Mouse (Mus musculus) kidney, postnatal 10 days (tissue): ENCODE data around the gene Nat8l.

Experiments used
- DNase-seq: peaks from one replicate; pipeline ENCODE4 v3.0.0; 2021; ENCODE audit warnings: mixed read lengths

The Nat8l gene

DNA sequence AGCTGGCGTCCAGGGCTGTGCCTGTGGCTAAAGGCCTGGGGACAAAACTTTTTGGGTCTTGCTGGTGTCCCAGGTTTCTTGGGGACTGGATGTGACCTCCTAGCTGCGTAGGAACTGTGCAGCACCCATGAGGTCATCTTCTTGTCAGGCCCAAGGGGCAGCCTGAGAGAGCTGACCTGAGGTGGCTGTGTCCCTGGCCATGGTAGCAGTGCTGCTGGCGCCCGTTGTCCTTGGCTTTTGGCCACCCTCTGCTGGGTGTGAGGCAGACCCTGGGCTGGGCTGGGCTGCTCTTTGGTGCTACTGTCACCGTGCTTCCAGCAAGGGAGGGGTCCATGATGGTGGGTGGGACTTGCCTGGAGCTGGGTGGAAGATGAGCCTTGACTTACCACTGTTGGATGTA is 8.8 kb downstream of the Nat8l start:
- DNase-seq: no peak

DNA sequence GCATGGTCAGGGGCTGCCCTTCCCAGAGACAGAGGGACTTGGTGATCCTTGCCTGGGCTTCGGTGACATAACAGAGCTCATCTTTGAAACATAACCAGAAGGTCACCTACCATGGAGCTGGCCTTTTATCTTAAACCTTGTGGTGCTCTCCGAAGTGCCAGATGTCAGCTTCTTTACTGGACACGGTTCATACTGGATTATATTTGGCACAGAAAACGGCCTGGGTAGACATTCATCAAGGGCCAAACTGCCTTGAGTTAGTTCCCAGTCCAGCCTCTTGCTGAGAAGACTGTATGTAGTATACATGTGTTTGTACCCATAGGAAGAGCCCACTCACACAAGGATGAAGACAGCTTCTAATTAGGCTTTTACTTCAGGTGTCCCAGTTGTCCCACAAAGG is 11.0 kb downstream of the Nat8l start:
- no peak for DNase-seq

DNA sequence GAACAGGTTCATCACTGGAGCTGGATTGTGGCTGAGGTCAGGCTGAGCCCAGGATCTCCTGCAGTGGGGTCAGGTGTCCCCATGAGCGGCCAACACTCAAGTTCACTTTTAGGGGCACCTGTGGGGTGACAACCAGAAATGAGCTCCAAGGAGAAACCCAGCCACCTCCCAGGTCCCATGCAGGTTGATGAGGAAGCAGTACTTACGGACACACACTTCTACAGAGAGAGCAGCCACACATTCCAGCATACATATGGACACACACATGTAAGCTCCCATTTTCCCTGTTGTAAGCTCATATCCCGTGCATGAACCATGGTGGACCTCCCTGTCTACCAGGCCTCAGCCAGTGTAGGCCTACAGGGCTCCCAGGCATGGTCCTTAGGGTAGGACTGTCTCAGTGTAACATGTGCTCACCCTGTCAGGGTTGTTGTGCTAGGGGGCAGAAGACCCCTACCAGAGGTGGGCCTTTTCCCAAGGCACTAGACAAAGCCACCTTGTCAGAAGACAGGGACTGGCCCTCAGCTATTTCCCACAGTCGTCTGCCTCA is 11.7 kb downstream of the Nat8l start:
- DNase-seq: no peak

DNA sequence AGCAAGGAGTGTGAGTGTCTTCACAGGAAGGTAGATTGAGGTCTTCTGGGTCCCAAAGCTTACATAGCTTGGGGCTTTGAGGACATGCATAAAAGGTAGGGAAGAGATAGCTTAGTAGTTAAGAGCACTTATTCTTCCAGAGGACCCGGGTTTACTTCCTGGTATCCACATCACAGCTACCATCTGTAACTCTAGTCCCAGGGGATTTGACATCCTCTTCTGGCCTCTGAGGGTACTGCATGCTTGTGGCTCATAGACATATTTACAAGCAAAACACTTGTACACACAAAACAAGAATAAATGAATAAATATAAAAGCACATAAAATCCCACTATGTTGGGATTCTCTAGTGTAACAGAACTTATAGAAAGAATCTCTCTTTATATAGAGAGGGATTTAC is 18.9 kb downstream of the Nat8l start:
- DNase-seq: no peak

DNA sequence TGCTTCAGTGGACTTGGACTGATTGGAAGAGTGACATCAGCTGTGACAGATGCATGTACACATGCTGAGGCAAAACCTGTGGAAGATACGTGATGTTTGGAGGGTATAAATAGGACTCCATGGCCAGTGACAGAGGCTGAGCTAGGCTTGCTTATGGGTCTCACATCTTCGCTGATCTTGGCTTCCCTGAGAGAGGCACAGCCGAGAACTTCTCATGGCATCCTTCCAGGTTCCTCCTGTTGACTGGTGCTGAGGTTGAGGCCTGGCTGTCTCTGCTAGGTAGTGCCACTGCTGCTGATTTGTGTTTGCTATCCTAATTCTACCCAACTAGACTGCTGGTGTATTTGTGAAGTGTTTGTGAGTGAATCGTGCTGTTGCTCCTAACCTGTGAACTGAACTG is 23.2 kb downstream of the Nat8l start:
- DNase-seq: no peak

DNA sequence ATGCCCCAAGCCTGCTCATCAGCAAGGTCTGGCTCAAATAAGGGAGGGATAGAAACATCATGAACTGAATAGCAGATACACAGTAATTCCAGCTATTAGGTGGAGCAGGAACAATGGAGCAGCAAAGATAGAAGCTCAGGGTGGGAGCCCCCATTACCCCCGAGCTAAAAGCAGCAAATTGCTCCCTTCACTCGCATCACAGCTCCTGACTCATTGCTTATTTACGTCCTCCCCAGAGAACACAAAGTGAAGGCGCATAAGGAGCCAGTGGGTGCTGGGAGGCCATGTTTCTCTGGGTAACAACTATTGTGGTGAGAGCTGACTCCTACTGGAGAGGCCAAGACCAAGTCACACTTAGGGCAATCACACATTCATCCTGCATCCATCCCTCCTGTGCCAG is 34.3 kb downstream of the Nat8l start:
- no peak for DNase-seq

DNA sequence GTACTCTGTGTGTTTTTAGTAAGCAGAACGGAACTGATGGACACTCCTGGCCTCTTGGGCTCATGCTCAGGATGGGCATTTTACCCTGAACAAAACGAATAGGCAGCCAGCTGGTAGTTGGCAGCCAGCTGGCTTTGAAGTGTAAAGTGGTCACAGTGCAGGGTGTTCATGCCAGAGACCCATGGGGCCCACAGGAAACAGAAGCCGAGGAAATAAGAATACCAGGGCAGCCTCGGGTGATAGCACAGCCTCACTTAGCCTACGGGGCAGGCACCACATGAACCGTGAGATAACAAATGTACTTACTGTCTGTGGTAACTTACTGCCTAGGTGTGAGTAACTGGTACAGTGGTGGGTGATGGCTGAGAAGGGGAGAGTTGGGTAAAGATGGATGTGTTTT is 35.2 kb downstream of the Nat8l start:
- no peak for DNase-seq

DNA sequence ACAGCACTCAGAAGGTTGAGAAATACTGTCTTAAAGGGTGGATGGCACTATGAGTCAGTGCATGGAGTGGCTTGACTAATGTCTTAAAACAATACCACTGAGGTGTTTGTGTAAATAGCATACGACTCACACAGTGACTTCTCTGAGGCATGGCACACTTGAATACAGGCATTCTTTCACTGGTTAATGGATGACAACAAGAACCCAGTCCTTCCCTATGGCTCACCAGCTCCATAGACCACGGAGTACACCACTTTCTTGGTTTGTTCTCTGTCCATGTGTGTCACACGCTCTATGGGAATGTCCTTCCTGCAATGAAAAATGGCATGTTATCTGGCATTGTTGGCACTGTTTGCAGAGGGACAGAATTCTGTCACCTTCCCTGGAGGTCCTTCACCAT is 36.7 kb downstream of the Nat8l start:
- no peak for DNase-seq
